Mouse (Mus musculus) kidney, embryonic 16.5 days (tissue): ENCODE data around the gene Cntnap2. TPM values are rescaled to one million over a fixed set of nuclear protein-coding genes. Genes with fewer than 3 reads are reported as not detected.
"Not testable (repeated sequence)": the region's sequence is repeated elsewhere in the genome, so short reads cannot be mapped to it uniquely, and the experiment has no call there.

Source experiments
- ATAC-seq: fragments of 200-750 bp; cut with Nextera tagmentation; 2 replicates; pipeline ENCODE4 v1.8.0; 2017; ENCODE audit warnings: moderate TSS enrichment; ENCODE audit not compliant: low FRiP score, low TSS enrichment
- H3K27ac ChIP-seq: fragments of 300-500 bp; sonication (generic); 2 replicates; pipeline ENCODE4 v1.5.1; 2014; ENCODE audit warnings: low read length
- H3K27me3 ChIP-seq: fragments of 300-500 bp; sonication (generic); 2 replicates; pipeline ENCODE4 v1.6.1; 2014; ENCODE audit warnings: low read length, control low read depth, mixed read lengths; ENCODE audit not compliant: insufficient read depth
- H3K36me3 ChIP-seq: fragments of 300-500 bp; sonication (generic); 2 replicates; pipeline ENCODE4 v1.6.1; 2014; ENCODE audit warnings: low read length, control low read depth, mixed read lengths; ENCODE audit not compliant: insufficient read depth
- H3K4me1 ChIP-seq: fragments of 300-500 bp; sonication (generic); 2 replicates; pipeline ENCODE4 v1.6.1; 2014; ENCODE audit warnings: low read length, control low read depth, mixed read lengths; ENCODE audit not compliant: insufficient read depth
- H3K4me2 ChIP-seq: fragments of 300-500 bp; sonication (generic); replicated peaks from 2 replicates; pipeline ENCODE4 v1.6.1; 2014; ENCODE audit warnings: low read depth, low read length
- H3K4me3 ChIP-seq: fragments of 300-500 bp; sonication (generic); 2 replicates; pipeline ENCODE4 v1.5.1; 2014; ENCODE audit warnings: mild to moderate bottlenecking, low read length
- H3K9ac ChIP-seq: fragments of 300-500 bp; sonication (generic); replicated peaks from 2 replicates; pipeline ENCODE4 v1.6.1; 2014; ENCODE audit warnings: low read length
- H3K9me3 ChIP-seq: fragments of 300-500 bp; sonication (generic); 2 replicates; pipeline ENCODE4 v1.6.1; 2016; ENCODE audit warnings: low read length, control low read depth
- WGBS: fragments of 180-500 bp; shearing (Covaris S2); extraction: QIAGEN DNeasy Blood & Tissue Kit; methylation state at CpG from one replicate; pipeline ENCODE4 v1.1.7; 2014; 5-methylcytosine and 5-hydroxymethylcytosine counted together
- polyA plus RNA-seq: library from polyadenylated mRNA; unstranded; fragments of >200 nt; fragmentation: Nextera tagmentation; extraction: Ambion mirVana; gene quantifications from 2 replicates; pipeline ENCODE4 v1.2.1, GENCODE M21; 2015

Gene Cntnap2
- polyA plus RNA-seq, 1 experiment from 2014 or later: 2.2 TPM

DNA sequence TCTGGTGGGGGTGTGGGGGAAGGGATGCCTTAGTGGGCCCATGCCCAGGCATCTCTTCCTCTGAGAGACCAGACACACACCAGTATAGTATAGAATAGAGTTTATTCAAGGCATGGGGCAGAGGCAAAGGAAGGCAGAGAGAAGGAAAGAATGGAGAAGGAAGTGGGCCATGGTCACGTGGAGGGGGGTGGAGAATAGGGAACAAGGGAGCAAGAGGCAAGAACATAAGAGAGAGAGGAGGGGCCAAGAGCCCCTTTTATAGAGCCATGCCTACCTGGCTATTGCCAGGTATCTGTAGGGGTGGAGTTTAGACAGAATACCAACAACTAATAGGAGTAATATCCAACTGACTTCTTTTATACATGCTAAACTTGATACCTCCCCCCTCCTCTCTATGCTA, 2226.6 kb downstream of the Cntnap2 start:
- Histone ChIP-seq H3K4me1 (0 out of 2 replicates have a peak, but pooled peaks cover 3% of the 10 kb centered on the region), H3K4me3 (no peak overlapping the region), H3K9me3 (no peaks in the 10 kb centered on the region), H3K27ac (no peak overlapping the region), H3K27me3 (no peaks in the 10 kb centered on the region), H3K9ac (no peak overlapping the region), H3K4me2 (no peak overlapping the region), H3K36me3 (no peaks in the 10 kb centered on the region)
- 72% methylated on average over 1 of the region's 1 CpGs for WGBS
- ATAC-seq: no peak; the same call in 1 of the 2 replicates

DNA sequence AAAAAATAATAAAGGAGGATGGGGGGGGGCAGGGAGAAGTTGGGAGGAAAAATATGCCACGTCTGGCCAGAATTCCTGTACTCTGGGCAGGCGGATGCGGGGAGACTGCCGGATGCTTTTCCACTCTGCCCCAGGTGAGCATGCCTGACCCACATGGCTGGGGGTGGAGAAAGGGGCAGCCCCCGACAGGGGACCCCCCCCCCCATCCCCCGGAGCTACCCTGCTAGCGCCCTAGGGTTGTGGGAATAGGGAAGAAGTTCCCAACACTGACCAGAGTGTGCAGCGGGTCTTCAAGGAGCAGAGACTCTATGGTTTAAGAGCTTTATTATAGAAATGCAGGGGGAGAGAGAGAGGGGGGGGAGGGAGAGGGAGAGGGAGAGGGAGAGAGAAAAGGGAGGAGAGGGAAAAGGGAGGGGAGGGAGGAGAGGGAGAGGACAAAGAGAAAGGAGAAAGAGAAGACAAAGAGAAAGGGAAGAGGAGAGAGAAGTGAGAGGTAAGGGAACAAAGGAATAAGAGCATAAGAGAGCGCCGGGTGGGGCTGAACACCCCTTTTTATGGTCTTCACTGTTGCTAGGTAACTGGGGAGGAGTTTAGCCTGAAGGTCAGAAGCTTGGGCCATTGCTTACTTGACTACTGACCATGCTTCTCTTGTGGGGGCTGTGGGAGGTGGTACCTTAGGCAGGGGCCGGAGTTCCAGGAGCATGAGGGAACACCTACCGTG, 2227.2 kb downstream of the Cntnap2 start:
- not testable (repeated sequence) for H3K4me1 ChIP-seq, H3K27me3 ChIP-seq, H3K9me3 ChIP-seq, H3K4me3 ChIP-seq, H3K9ac ChIP-seq, H3K27ac ChIP-seq, H3K4me2 ChIP-seq, H3K36me3 ChIP-seq, ATAC-seq
- WGBS: 36% methylated on average over 12 of the region's 12 CpGs

DNA sequence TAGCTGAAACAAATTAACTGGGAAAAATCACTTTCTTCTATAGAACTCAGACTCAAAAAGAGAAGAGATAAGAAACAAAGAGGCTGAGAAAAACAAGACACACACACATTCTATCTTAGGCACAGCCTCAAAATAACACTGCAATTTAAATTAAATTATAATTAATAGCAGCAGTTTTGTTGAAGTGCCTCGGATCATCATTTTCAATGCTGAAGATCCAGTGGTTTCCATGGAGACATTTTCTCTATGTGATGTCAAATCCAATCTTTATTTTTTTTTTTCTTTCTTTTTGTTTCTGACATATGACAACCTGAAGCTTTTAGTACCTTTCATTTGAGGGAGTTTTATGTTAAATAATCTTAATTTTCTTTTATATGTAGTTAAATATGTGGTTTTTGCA, 2228.6 kb downstream of the Cntnap2 start:
- Histone ChIP-seq H3K4me3 (no peak overlapping the region), H3K27ac (no peak overlapping the region), H3K36me3 (no peaks in the 10 kb centered on the region), H3K4me1 (0 out of 2 replicates have a peak, but pooled peaks cover 3% of the 10 kb centered on the region), H3K9ac (no peak overlapping the region), H3K9me3 (no peaks in the 10 kb centered on the region), H3K4me2 (no peak overlapping the region), H3K27me3 (no peaks in the 10 kb centered on the region)
- WGBS: 86% methylated on average over 1 of the region's 1 CpGs
- ATAC-seq: no peak

DNA sequence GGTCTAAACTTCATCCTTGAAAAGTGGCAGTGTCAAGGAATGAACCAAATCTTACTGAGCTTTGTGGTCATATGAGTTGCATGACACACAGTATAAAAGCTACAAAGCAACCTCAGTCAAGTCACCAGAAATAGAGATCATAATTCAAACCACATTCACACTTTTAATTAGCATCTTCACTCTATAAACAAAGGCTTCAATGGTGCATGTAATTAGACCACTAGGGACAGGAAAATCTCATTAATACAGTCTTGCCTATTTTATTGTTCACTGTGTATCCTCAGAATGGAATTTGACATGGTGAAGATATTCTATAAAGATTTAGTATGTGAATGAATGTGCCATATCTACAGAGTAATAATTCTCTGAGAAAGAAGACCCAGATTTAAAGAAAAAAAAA, 2232.8 kb downstream of the Cntnap2 start:
- Histone ChIP-seq H3K4me2 (no peak overlapping the region), H3K4me3 (no peak overlapping the region), H3K4me1 (no peaks in the 10 kb centered on the region), H3K9ac (no peak overlapping the region), H3K27me3 (no peaks in the 10 kb centered on the region), H3K27ac (no peak overlapping the region), H3K36me3 (no peaks in the 10 kb centered on the region), H3K9me3 (no peaks in the 10 kb centered on the region)
- no peak for ATAC-seq

DNA sequence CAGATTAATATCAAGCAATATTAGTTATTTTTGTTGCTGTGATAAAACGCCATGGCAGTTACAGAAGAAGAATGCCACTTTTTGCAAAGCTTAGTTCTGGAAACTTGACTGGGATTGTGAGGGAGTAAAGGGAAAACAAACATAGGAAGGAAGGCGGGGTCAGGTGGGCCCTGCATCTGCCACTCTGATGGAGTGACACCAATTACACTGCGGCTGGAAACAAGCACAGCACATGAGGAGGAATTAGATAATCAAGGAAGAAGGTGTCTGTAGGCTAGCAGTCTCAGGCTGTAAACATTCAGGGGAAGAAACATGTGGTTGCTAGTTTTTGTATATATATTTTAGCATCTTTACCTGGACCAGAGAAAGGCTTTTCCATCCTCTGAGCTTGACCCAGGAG, 2233.3 kb downstream of the Cntnap2 start:
- 57% methylated on average over 3 of the region's 3 CpGs for WGBS
- no peak overlapping the region for H3K27ac ChIP-seq
- H3K4me2 ChIP-seq: no peak overlapping the region
- H3K9ac ChIP-seq: no peak overlapping the region
- H3K27me3 ChIP-seq: no peaks in the 10 kb centered on the region
- ATAC-seq: no peak
- no peaks in the 10 kb centered on the region for H3K9me3 ChIP-seq
- no peaks in the 10 kb centered on the region for H3K36me3 ChIP-seq
- no peaks in the 10 kb centered on the region for H3K4me1 ChIP-seq
- no peak overlapping the region for H3K4me3 ChIP-seq

DNA sequence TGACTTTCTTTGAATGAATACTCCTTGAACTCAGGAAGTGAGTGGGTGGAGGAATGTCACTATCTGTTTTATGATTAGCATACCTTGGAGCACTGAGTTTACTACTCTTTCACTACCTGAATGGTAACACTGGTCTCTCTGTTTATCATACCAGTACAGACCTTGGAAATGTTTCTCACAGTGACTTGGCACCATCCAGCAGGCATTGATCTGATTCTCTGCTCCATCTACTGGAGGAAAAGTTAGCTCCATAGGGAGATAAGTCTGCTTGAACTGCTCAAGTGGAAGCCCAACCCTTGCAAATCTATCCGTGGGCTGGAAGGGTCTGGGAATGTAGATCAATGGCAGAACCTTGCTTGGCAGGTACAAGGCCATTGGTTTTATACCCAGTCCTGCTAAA, 2235.3 kb downstream of the Cntnap2 start:
- Histone ChIP-seq H3K27ac (no peak overlapping the region), H3K27me3 (no peaks in the 10 kb centered on the region), H3K4me3 (no peak overlapping the region), H3K4me2 (no peak overlapping the region), H3K9me3 (no peaks in the 10 kb centered on the region), H3K36me3 (no peaks in the 10 kb centered on the region), H3K4me1 (no peaks in the 10 kb centered on the region), H3K9ac (no peak overlapping the region)
- no peak for ATAC-seq
- 23% methylated on average over 1 of the region's 1 CpGs for WGBS

DNA sequence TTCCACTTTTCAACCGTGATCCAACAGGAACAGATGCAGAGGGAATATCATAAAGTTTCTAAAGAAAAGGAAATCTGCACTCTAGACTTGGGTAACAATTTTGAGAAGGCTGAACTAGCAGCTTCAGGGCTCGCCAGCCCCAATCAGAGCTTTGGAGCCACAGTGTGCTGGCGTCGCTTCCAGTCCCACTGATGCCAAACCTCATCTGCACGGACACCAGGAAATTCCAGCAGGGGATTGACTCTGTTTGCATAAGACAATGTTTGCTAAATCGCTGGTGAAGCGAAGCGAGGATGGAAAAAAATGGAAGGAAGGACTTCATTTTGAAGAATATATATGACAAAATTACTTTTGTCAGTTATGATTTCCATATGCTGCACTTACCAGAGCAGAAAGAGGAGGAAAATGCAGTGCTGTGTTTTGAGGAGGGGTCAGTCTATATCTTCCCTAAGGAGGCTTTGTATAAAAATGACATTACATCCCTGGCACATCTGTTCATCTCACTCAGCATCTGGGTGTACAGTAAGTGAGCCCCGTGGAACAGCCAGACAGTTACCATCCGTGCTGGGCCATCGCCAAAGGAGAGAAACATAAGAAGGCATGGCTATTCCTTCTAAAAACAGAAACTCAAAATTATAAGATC, 2245.8 kb downstream of the Cntnap2 start:
- no peak overlapping the region for H3K4me2 ChIP-seq
- H3K9me3 ChIP-seq: no peaks in the 10 kb centered on the region
- no peaks in the 10 kb centered on the region for H3K4me1 ChIP-seq
- H3K4me3 ChIP-seq: no peak overlapping the region
- no peaks in the 10 kb centered on the region for H3K36me3 ChIP-seq
- ATAC-seq: no peak
- no peaks in the 10 kb centered on the region for H3K27me3 ChIP-seq
- 75% methylated on average over 11 of the region's 11 CpGs for WGBS
- no peak overlapping the region for H3K9ac ChIP-seq
- H3K27ac ChIP-seq: no peak overlapping the region

DNA sequence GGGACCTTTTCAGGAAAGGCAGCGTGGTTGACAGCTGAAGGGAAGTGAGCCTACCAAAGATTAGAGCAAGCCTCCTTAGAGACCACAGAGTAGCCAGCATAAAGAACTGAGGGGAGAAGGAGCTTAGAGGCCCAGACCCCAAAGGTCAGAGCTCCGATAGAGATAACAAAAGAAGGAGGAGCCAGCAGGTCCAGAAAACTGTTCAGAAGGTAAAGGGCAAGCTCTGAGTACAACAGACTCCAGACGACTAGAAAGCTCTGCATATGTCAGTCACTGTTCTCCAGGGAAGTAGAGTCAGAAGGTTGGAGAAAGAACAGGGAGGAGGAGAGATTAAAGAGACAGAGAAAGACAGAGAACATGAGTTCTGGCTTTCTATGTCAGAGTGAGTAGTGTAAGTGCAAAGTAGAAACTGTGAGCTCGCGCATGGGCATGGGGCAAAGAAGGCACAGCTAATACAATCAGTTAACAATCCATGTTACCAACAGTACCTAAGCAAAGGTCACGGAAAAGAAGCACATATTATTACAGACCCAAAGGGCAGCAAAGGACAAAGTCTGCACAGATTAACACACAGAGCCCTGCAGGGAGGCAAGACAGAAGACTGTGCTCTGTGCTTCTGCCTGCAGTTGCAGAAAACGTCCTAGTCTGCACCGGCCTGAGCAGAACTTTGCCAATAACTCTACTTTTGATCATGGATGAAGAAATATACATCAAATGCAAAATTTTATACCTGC, 2247.1 kb downstream of the Cntnap2 start:
- Histone ChIP-seq H3K4me3 (no peak overlapping the region), H3K4me1 (no peaks in the 10 kb centered on the region), H3K36me3 (no peaks in the 10 kb centered on the region), H3K4me2 (no peak overlapping the region), H3K9me3 (no peaks in the 10 kb centered on the region), H3K27me3 (no peaks in the 10 kb centered on the region), H3K9ac (no peak overlapping the region), H3K27ac (no peak overlapping the region)
- no peak for ATAC-seq
- WGBS: 70% methylated on average over 8 of the region's 8 CpGs

DNA sequence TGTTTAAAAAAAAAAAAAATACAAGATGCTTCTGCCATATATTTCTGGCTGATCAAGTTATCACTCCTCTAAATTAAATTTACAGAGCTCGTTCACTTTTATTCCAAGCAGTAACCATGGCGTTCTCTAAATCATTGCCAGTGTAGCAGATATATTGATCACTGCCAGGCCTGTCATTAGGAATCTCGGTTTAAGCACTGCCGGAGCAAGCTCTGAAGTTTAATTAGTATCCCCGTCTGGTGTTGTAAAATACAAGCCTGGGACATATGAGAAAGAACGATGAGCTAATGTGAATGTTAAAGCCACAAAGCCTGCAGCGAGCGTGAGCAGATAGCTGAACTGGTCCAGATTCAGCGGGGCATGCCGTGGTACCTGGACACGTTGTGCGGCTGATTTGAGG, 2247.8 kb downstream of the Cntnap2 start:
- WGBS: 63% methylated on average over 12 of the region's 12 CpGs
- Histone ChIP-seq H3K27ac (no peak overlapping the region), H3K36me3 (no peaks in the 10 kb centered on the region), H3K4me2 (no peak overlapping the region), H3K9ac (no peak overlapping the region), H3K4me3 (no peak overlapping the region), H3K4me1 (no peaks in the 10 kb centered on the region), H3K27me3 (no peaks in the 10 kb centered on the region), H3K9me3 (no peaks in the 10 kb centered on the region)
- no peak for ATAC-seq
